Comparison of ENCODE assay signal across 15 mouse cellular contexts in the genomic region with DNA sequence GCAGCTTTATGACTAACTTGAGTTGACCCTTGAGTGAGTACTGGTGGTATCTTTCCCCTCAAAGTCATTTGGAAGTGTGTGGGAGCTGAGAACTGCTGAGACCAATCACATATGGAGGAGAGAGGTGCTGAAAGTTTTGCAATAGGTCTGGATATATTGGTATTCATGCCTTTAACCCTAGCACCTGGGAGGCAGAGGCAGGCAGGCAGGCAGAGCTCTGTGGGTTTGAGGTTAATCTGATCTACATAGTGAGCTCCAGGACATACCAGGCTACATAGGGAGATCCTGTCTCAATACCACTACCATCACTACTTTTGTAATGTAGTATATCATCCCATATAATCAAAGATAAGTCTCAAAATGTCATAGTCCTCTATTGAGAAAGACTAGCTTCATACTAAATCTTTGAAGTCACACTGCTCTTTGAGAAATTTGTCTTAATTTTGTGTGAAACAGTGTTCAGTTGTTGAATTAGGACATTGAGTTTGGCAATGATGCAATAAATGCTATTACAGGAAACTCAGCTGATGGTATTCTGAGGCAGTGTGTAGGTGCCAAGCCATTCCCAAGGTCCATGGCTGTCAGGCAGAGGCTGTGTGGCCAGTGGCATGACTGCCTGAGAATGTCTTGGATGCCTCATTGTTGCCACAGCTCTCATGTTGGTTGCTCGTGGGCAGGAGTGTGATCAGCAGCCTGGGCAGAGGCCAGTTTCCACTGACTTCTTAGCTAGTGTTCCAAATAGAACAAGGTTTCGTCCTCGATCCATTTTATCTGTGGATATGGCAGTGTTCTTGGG. TPM values are rescaled to one million over a fixed set of nuclear protein-coding genes. Genes with fewer than 3 reads are reported as not detected.
DNase-seq lines count a peak whose midpoint lies in the region; ATAC-seq and TF ChIP-seq lines count a peak whose summit lies in the region.
"Had no signal": no experiment of that assay in that cellular context is flagged by ENCODE, and none has a peak within 500 bp of the region (broad histone marks: within the 10 kb centered on the region; RNA-seq: fewer than 3 reads in every experiment).

No protein-coding gene starts in this region.

- peak; percentile 51 to 68 for DNase-seq in heart, adult 2 months
- DNase-seq in heart, postnatal 4 days = no peak
- peak; percentile 28 for DNase-seq in lung, postnatal 0 days (ENCODE audit: low spot score)
- DNase-seq in lung, postnatal 10 days = no peak
- peak; percentile 58 for DNase-seq in brain, adult 2 months (ENCODE audit: low read depth, low spot score)
- peak; percentile 80 for DNase-seq in skeletal muscle tissue, adult 2 months (ENCODE audit: low read depth, low spot score)
- no peak for DNase-seq in cerebellum, adult 9-10 months
- DNase-seq in midbrain, embryonic 11.5 days (ENCODE audit: low spot score, missing footprints) = no peak
- DNase-seq: cerebellum, adult 11-12 months; kidney, postnatal 36 days had no signal

- no peaks in the 10 kb centered on the region for H3K9me3 ChIP-seq in lung, postnatal 0 days (ENCODE audit: low read length)
- H3K9me3 ChIP-seq in midbrain, embryonic 11.5 days (ENCODE audit: control insufficient read depth, low read length) = no peaks in the 10 kb centered on the region
- H3K9me3 ChIP-seq: hindbrain, embryonic 15.5 days; limb, embryonic 15.5 days had no signal

- H3K9ac ChIP-seq in heart, adult 2 months (ENCODE audit: low read depth, low read length) = no peak overlapping the region
- H3K9ac ChIP-seq in lung, postnatal 0 days (replicated peaks; ENCODE audit: low read depth) = no peak overlapping the region
- H3K9ac ChIP-seq in midbrain, embryonic 11.5 days (ENCODE audit: low read length) = no peak overlapping the region
- H3K9ac ChIP-seq: hindbrain, embryonic 15.5 days; limb, embryonic 15.5 days had no signal

- WGBS in heart, adult 2 months = 64% methylated on average over 3 of the region's 3 CpGs
- WGBS in lung, postnatal 0 days = 89% methylated on average over 3 of the region's 3 CpGs
- WGBS in midbrain, embryonic 11.5 days = 91% methylated on average over 3 of the region's 3 CpGs

- no peak overlapping the region for H3K4me2 ChIP-seq in lung, postnatal 0 days (replicated peaks; ENCODE audit: low read depth, low read length)
- no peak overlapping the region for H3K4me2 ChIP-seq in midbrain, embryonic 11.5 days
- H3K4me2 ChIP-seq: hindbrain, embryonic 15.5 days; limb, embryonic 15.5 days had no signal

- H3K36me3 ChIP-seq in heart, adult 2 months (ENCODE audit: control insufficient read depth, insufficient read depth, low read length) = no peaks in the 10 kb centered on the region
- no peaks in the 10 kb centered on the region for H3K36me3 ChIP-seq in lung, postnatal 0 days (ENCODE audit: insufficient read depth, low read length)
- H3K36me3 ChIP-seq in midbrain, embryonic 11.5 days (ENCODE audit: control insufficient read depth, insufficient read depth, low read length) = no peaks in the 10 kb centered on the region

- intact Hi-C loops in heart, adult 2 months (cut with DNase I) = no loop called here

- no peaks in the 10 kb centered on the region for H3K4me1 ChIP-seq in heart, adult 2 months (ENCODE audit: control insufficient read depth, insufficient read depth, low read length)
- no peaks in the 10 kb centered on the region for H3K4me1 ChIP-seq in lung, postnatal 0 days (ENCODE audit: insufficient read depth, low read depth, low read length)
- no peaks in the 10 kb centered on the region for H3K4me1 ChIP-seq in midbrain, embryonic 11.5 days (ENCODE audit: control insufficient read depth, insufficient read depth, low read length)
- H3K4me1 ChIP-seq: hindbrain, embryonic 15.5 days; limb, embryonic 15.5 days had no signal

- no peaks in the 10 kb centered on the region for H3K79me2 ChIP-seq in heart, adult 2 months (replicated peaks; ENCODE audit: control insufficient read depth, insufficient read depth, low read length)

- H3K27me3 ChIP-seq in heart, adult 2 months (ENCODE audit: control insufficient read depth, insufficient read depth, low read length) = no peaks in the 10 kb centered on the region
- H3K27me3 ChIP-seq in lung, postnatal 0 days (replicated peaks; ENCODE audit: insufficient read depth, low read length) = no peaks in the 10 kb centered on the region
- no peaks in the 10 kb centered on the region for H3K27me3 ChIP-seq in midbrain, embryonic 11.5 days (ENCODE audit: control insufficient read depth, insufficient read depth, low read length)
- H3K27me3 ChIP-seq: hindbrain, embryonic 15.5 days; limb, embryonic 15.5 days had no signal

- no peak overlapping the region for H3K27ac ChIP-seq in heart, adult 2 months
- H3K27ac ChIP-seq in lung, postnatal 0 days (ENCODE audit: low read length) = no peak overlapping the region
- H3K27ac ChIP-seq in midbrain, embryonic 11.5 days (ENCODE audit: low read depth, low read length) = no peak overlapping the region
- H3K27ac ChIP-seq: hindbrain, embryonic 15.5 days; limb, embryonic 15.5 days had no signal

- TF ChIP-seq POLR2A in heart, adult 2 months (IDR thresholded peaks at IDR 0.05; ENCODE audit: insufficient read depth, low read depth, low read length) = no peak

- peak; percentile 74 for TF ChIP-seq EP300 in heart, adult 2 months (IDR thresholded peaks at IDR 0.05; ENCODE audit: insufficient read depth, low read depth, low read length)
- TF ChIP-seq EP300 in lung, postnatal 0 days (IDR thresholded peaks at IDR 0.05) = no peak

- ATAC-seq in lung, postnatal 0 days = no peak; the same call in 1 of the 2 replicates
- no peak for ATAC-seq in midbrain, embryonic 11.5 days (ENCODE audit: low FRiP score)

- no peak overlapping the region for H3K4me3 ChIP-seq in heart, adult 2 months
- no peak overlapping the region for H3K4me3 ChIP-seq in lung, postnatal 0 days (ENCODE audit: low read depth, low read length)
- no peak overlapping the region for H3K4me3 ChIP-seq in midbrain, embryonic 11.5 days (ENCODE audit: low read depth, low read length)
- H3K4me3 ChIP-seq: hindbrain, embryonic 15.5 days; limb, embryonic 15.5 days had no signal

- TF ChIP-seq CTCF in heart, adult 2 months (IDR thresholded peaks at IDR 0.05) = no peak
- no peak for TF ChIP-seq CTCF in lung, postnatal 0 days (IDR thresholded peaks at IDR 0.05)

RNA-seq across cellular contexts. Expression of a gene that starts 30.5 kb away (rescaled TPM):
- not detected for total RNA-seq in heart, adult 2 months (2021)
- polyA plus RNA-seq in heart, adult 2 months (2012; rRNA removed) = not detected in 2 replicates
- total RNA-seq in heart, postnatal 4 days (2021) = not detected
- not detected in 2 replicates for polyA plus RNA-seq in lung, postnatal 0 days (2015; fragmentation: Nextera tagmentation; extraction: Ambion mirVana)
- polyA plus RNA-seq in midbrain, embryonic 11.5 days (2014; fragmentation: Nextera tagmentation; extraction: Ambion mirVana) = not detected in 2 replicates
- total RNA-seq: megakaryocyte-erythroid progenitor cell, adult 5-6 weeks had no signal
- polyA plus RNA-seq: embryonic facial prominence, embryonic 11.5 days; limb, embryonic 15.5 days; neural tube, embryonic 11.5 days had no signal

Comparison
In these comparisons a context has a peak if more than half of its experiments do, and no peak if none do; other contexts are left out.
1. DNase-seq: peak in heart, adult 2 months (2 of 2), lung, postnatal 0 days (single experiment), brain, adult 2 months (single experiment) and skeletal muscle tissue, adult 2 months (single experiment); none in heart, postnatal 4 days (single experiment), lung, postnatal 10 days (single experiment), cerebellum, adult 9-10 months (single experiment) and midbrain, embryonic 11.5 days (single experiment).